Mouse (Mus musculus) myocyte (in vitro differentiated cells): Measurements from ENCODE around the gene Clmn.

Source experiments
- CEBPB ChIP-seq: IDR thresholded peaks from 2 replicates; pipeline ENCODE4 v1.6.1; 2011; ENCODE audit warnings: mild to moderate bottlenecking, moderate library complexity; ENCODE audit not compliant: poor library complexity, insufficient read depth, severe bottlenecking
- E2F4 ChIP-seq: IDR thresholded peaks from one replicate; pipeline ENCODE4 v1.6.1; 2011; ENCODE audit warnings: mild to moderate bottlenecking, control low read depth, moderate library complexity; ENCODE audit not compliant: insufficient read depth
- MYOD1 ChIP-seq, 3 experiments: IDR thresholded peaks; one replicate each; pipeline ENCODE4 v1.6.1; 2011; ENCODE audit warnings: control low read depth in 2 of 3, low read depth in 2 of 3, mild to moderate bottlenecking in 2 of 3, moderate library complexity in 1 of 3; ENCODE audit not compliant: insufficient read length in 2 of 3, control insufficient read depth in 1 of 3
- MYOG ChIP-seq, 3 experiments: IDR thresholded peaks; one replicate each; pipeline ENCODE4 v1.6.1; 2011; ENCODE audit warnings: control low read depth in 2 of 3, low read depth in 2 of 3, mild to moderate bottlenecking in 2 of 3; ENCODE audit not compliant: insufficient read length in 2 of 3, control insufficient read depth in 1 of 3, insufficient read depth in 1 of 3
- POLR2A ChIP-seq: IDR thresholded peaks from one replicate; pipeline ENCODE4 v1.6.1; 2011; ENCODE audit warnings: low read depth, mild to moderate bottlenecking, control low read depth, moderate library complexity; ENCODE audit not compliant: insufficient read length
- POLR2AphosphoS2 ChIP-seq: IDR thresholded peaks from one replicate; pipeline ENCODE4 v1.6.1; 2011; ENCODE audit warnings: low read depth, control low read depth; ENCODE audit not compliant: insufficient read length
- SRF ChIP-seq: IDR thresholded peaks from one replicate; pipeline ENCODE4 v1.6.1; 2011; ENCODE audit warnings: low read depth; ENCODE audit not compliant: control insufficient read depth, insufficient read length
- TCF12 ChIP-seq: IDR thresholded peaks from one replicate; pipeline ENCODE4 v1.6.1; 2011; ENCODE audit warnings: mild to moderate bottlenecking, control low read depth; ENCODE audit not compliant: poor library complexity, insufficient read depth, severe bottlenecking
- TCF3 ChIP-seq: IDR thresholded peaks from one replicate; pipeline ENCODE4 v1.6.1; 2011; ENCODE audit warnings: low read depth, control low read depth; ENCODE audit not compliant: insufficient read length
- USF1 ChIP-seq: IDR thresholded peaks from one replicate; pipeline ENCODE4 v1.6.1; 2011; ENCODE audit warnings: low read depth, mild to moderate bottlenecking, control low read depth, moderate library complexity

GRCm38 (mm10) chr12:104814291-104814690, 50.6 kb downstream of the Clmn start:
- TF ChIP-seq SRF (no peak), POLR2A (no peak), MYOD1 (IDR thresholded peaks at IDR 0.05; ENCODE audit: control insufficient read depth in 1 of 3, insufficient read length in 2 of 3, low read depth in 2 of 3) (no peak), CEBPB (no peak), POLR2AphosphoS2 (no peak), TCF3 (no peak), E2F4 (no peak), TCF12 (no peak), USF1 (no peak), MYOG (IDR thresholded peaks at IDR 0.05; ENCODE audit: control insufficient read depth in 1 of 3, insufficient read depth in 1 of 3, insufficient read length in 2 of 3, low read depth in 2 of 3) (no peak)
